Mouse (Mus musculus) liver, adult 2 months (tissue): ENCODE measurements at regions not wholly inside any gene's neighbourhood (a gene's known extent, or its start where the extent isn't known, plus 50 kb on each side); places are given as distances from the start of the nearest gene placed in this dataset.

Experiments
- CTCF ChIP-seq: fragments of 200-500 bp; IDR thresholded peaks from 2 replicates; pipeline ENCODE4 v1.5.1; 2011; ENCODE audit warnings: low read depth, low read length, control low read depth
- POLR2A ChIP-seq: fragments of 200-500 bp; IDR thresholded peaks from 2 replicates; pipeline ENCODE4 v1.6.1; 2011; ENCODE audit warnings: low read length, control low read depth; ENCODE audit not compliant: insufficient read depth; ENCODE audit errors: extremely low read depth

GRCm38 (mm10) chr2:33962355-33963037 is 74.8 kb upstream of the Mvb12b start:
- no peak for TF ChIP-seq POLR2A
- TF ChIP-seq CTCF = no peak
